Mouse (Mus musculus): Measurements from ENCODE around the gene Pde1a.

DNA sequence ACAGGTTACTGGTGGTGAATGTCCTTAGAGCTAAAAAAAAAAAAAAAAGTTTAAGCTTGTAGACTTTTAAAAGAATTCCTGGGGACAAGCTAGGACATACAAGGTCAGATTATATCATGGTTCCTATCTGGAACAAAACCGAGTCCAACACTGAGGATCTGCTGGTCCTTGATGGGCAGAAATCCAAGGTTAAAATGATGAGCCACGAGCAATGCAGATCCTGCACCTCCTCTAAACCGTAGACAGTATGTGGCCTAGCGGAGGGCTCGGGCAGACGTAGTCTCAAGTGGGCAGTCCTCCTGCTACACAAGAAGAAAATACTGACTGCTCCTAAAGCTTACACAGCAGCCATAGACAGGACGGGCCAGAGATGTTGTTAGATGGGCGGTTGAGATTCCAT lies 238.5 kb downstream of the Pde1a start:
- TF ChIP-seq CTCF (IDR thresholded peaks at IDR 0.05; ENCODE audit: insufficient read depth, low read length) (no peak), POLR2A (IDR thresholded peaks at IDR 0.05; ENCODE audit: borderline replicate concordance, extremely low read depth, low read depth, low read length) (no peak)

Data from lung, adult 2 months (tissue).